Mouse (Mus musculus) erythroblast, adult 5-6 weeks (primary cell): ENCODE results near the gene Eps8l1. TPM values are rescaled to one million over a fixed set of nuclear protein-coding genes. Genes with fewer than 3 reads are reported as not detected.

ENCODE experiments used
- ATAC-seq: replicated peaks from 2 replicates; pipeline ENCODE4 v1.8.0; 2016; ENCODE audit warnings: moderate number of reproducible peaks, mild to moderate bottlenecking, moderate TSS enrichment, inconsistent platforms; ENCODE audit not compliant: poor library complexity, low FRiP score, severe bottlenecking
- total RNA-seq, 2 experiments: library from RNA; stranded (forward) in 1 of 2; stranded (reverse) in 1 of 2; fragments of 150-400 nt in 1 of 2; fragments of 200-764, 138-1000 nt in 1 of 2; gene quantifications; 2 replicates each; pipeline versions ENCODE4 v1.2.3 to v1.2.4; 2015 to 2017; ENCODE audit warnings: low replicate concordance in 2 of 2

The Eps8l1 gene
- total RNA-seq, 2 experiments from 2014 or later = 19.4 to 36.6 TPM

DNA sequence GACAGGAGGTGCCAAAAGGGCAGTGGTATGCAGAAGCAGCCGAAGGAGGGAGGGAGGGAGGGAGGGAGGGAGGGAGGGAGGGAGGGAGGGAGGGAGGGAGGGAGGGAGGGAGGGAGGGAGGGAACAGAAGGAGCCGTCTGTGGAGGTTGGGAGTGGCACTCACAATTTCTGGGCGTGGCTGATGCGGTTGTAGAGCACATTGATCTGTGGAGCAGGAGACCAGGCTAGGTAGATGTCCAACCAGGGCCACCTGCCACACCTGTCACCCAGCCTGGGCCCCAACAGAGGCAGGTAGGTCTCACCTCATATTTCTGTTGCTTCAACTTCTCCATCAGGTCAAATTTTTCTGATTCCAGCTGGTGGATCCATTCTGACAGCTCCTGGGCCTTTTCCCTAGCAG lies 46.7 kb downstream of the Eps8l1 start:
- ATAC-seq = no peak

DNA sequence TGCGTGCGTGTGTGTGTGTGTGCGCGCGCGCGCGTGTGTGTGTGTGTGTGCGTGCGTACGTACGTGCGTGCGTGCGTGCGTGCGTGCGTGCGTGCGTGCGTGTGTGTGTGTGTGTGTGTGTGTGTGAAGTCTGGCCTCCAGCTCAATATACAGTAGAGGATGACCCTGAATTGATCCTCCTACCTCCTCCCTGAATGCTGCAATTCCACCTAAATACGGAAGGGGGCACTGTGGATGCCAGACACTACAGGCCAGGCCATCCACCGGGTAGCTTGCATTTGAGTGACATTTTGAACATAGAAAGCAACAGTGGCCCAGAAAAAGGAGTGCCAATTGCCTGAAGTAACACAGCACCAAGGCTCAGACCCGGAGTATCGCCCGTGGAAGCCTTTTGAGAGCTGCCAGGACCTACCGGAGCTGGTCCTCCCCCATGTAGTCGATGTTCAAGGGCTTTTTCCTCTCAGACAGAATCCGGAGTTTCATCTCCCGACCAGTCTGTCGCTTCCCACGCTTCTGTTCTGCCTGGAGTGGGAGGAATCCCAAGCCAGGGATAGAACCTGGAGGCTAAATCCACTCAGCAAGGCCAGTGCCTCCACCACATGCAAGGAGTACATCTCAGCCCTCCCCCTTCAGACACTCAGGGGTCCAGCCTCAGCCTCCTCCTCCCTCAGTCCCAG lies 47.7 kb downstream of the Eps8l1 start:
- ATAC-seq = no peak

DNA sequence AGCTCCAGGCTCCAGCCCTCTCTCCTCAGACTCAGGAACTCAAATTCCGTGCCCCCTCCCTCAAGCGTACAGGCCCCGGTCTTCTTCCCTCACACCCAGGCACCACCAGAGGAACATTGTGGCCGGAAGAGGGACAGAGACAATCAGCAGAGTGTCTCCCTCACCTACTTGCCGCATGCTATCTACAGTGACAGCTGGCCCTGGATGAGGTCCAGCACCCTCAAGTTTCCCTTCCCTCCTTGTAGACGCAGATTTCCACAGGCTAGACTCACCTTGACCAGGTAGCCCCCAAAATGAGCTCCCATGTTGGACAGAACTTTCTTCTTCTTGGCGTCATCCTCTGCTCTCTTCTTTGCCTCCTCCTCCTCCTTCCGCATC lies 48.3 kb downstream of the Eps8l1 start:
- ATAC-seq = no peak

DNA sequence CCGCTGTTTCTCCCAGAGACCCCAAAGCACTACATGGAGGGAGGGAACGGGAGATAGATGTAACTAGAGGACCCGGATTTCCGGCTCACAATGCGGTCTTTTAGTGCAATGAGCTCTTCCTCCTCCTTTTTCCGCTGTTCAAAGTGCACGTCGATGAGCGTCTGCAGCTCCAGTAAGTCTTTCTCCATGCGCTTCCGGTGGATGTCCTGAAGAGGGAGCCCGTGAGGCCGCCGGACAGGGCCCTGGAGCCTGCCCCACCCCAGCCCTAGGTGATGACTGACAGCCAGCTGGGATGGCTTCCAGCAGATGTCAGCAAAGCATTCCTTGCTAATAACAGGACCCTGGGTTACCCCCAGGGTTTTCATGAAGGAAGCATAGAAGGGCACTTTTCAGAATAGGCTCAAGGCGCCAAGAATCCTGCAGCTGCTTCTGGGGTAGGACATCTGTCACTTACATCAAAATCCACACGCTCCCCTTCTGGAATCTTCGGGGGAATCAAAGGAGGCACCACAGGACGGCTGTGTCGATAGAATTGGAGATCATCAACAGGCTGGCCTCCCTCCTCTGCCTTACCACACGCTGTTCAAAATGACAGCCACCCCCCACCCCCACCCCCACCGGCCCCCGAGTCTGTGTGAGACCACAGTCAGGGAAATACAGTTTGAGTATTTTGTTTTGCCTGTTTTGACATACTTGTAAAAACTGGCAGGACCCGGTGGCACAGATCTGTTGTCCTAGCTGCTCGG lies 49.6 kb downstream of the Eps8l1 start:
- peak; percentile 86 for ATAC-seq

DNA sequence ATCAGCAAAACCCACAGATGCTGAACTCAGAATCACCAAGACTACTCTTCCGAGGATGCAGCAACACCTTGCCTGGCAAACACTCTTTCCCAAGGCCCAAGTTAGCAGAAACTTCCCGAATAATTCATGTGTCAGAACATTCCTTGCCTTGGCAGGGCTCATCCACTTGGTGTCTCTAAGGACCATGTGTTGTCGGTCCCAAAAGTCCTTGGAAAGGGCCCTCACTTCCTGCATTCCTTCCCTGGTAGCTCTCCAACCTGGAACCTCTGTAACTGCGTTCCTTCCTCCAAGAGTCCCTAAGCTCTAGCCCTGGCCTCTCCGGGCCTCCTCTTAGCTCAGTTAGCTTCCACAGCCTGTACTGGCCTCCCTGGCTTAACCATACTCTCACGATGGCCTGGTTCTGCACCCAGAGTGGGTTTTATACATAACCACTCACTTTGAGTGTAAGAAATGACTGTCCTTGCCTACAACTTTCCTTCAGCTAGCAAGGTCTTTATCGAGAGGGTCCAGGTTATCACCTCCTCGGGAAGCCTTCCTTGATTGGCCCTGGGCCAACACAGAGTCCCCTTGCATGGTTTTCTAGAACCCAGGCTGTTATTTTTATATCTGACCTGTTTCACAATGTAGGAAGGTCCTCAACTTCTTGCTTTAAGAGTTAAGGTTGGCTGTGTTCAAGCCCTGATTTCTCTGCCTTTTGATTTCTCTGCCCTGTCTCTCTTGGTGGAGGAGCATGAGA lies 51.2 kb downstream of the Eps8l1 start:
- no peak for ATAC-seq

DNA sequence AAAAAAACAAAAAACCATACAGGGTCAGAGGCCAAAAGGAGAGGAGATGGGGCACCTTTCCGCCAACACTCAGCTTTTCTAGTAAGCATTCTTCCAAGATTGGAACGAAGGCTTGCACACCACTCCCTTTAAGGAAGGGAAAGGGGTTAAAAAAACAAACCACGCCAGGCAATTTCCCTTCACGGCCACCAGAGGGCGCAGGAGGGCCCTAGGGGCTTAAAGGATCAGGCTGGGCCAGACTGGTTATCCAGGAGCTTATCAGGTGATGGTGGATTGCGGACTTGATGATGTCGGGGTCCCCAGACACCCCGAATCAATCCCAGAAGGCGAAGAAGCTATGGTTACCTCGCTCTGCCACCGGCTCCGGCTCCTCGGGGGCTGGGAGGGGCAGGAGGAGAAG lies 52.8 kb downstream of the Eps8l1 start:
- peak; percentile 67; the same call in 1 of the 2 replicates for ATAC-seq

DNA sequence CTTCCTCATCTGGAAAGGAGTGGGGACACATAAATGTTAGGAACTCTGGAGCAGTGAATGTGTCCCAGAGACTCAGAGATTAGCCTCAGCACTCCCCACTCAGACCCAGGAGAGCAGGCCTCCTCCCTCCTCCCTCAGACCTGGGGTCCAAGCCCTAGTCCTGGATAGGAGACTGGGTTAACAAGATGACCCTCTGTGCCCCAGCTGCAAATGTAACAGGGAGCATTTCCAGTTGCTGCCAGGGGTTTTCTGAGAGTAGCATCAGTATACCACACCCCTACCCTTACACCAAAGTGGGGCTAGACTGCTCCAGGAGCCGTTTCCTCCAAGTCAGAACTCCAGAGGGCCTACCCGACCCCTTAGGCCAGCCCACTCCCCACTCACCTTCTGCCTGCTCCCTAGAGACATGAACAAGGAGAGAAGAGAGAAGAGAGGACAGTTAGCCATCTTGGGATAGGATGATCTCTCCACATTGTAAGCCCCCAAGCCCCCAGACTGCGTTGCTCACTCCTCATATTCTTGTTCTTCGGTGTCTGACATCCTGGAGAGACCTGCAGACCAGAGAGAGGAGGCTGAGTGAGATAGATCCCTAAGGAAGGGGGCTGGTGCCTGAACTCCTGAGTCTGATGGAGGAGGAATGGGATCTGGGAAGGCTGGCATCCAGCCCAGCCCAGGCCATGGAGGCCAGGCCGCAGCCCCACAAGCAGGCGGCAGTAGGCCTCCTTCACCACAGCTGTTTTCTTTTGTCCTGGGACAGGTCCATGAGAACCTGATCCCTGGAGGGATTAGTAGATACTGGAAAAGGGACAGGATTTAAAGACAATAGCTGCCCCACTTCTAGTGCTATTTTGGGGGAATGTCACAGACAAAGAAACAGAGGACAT lies 53.6 kb downstream of the Eps8l1 start:
- ATAC-seq = no peak

DNA sequence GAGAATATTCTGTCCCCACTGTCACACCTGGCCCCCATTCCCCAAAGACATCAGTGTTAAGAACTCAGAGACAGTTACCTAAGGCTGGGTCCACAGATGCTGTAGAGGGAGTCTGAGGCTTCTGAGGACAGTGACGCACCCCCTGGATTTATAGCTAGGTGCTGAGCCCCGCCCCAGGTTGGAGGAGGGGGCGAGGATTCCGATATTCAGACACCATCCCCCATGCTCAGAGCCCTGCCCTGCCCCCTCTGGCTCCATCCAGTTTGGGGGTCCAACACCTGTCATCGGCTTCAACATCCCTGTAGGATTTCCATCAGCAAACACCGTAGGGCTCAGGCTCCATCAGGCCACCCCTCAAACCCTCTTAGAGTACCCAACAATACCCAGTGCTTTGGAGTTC lies 55.4 kb downstream of the Eps8l1 start:
- no peak for ATAC-seq

DNA sequence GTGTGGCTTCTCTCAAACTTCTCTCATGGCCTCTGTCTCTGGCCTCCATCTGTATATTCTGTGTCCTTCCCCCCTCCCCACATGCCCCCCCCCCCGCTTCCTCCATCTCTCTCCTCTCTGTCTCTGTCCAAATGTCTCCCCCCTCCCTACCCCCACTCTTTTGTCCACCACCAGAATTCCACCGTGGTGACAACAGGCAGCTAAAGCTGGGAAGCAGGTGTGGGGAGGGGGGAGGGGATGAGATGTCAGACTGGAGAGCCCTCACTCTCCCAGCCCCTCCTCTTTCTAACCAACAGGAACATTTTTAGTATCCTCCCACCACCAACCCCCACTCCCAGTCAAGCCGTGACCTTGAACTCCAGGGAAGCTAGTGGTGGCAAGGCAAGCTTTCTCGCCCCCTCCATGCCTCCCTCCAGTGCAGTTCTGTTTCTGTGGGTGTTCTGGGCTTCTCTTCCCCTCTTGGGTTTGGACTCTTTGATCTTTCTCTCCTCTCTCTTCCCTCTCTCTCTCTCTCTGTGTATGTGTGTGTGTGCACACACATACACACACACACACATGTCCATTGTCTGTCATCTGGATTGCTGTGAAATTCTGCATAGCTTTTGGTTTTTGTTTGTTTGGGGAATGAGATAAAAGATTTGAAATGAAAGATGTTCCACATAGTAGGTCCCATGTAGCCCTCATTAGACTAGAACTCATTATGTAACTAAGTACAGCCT lies 56.0 kb downstream of the Eps8l1 start, which contains the start of gene Tnnt1:
Gene Tnnt1 (minus strand): TSS at position 51 of the 719 bp plus-strand sequence.
- no peak for ATAC-seq

DNA sequence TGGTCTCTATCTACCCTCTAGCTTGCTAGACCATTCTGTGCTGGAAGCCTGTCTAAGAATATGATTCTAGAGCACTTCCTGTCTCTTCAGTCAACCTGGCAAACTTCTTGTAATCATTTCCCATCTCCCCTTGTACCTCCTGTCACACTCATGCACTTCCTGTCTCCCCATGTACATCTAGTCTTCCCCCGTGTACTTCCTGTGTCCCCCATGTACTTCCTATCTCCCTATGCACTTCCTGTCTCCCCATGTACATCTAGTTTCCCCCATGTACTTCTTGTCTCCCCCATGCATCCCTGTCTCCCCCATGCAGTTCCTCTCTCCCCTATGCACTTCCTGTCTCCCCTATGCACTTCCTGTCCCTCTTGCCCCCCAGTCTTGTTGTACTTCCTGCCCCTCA lies 58.0 kb downstream of the Eps8l1 start:
- ATAC-seq = no peak

DNA sequence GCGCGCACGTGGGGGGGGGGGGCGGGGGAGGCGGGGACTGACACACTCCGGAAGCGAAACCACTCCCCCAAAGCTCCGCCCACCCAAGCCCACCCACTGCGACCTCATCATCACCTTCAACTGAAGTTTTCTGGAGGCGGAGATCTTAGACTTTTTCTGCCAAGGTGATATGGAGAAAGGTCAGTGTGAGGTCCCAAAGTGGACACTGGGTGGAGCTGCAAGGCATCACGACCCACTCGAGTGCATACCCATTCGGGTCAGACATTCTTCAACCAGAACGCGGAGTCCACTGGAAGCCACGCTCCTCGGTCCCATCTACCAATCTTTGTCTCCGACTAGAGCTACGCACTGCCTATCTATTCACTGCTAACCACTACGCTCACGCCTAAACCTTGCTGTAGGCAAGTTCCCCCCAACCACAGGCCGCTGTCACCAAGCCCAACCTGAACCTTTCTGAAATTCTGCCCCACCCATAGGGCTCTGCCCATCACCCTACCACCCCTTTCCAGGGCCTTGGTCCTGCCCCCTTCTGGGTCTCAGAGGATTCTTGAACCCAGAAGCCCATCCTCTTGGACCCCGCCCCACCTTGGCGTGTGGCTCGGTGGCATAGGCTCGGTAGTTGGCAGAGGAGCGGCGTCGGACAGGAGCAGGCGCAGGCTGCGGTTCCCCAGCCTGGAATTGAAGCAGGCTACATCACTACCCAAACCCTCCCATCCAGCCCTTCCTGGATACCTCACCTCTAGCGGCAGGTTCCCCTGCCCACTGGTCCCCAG lies 60.9 kb downstream of the Eps8l1 start:
- ATAC-seq = no peak

DNA sequence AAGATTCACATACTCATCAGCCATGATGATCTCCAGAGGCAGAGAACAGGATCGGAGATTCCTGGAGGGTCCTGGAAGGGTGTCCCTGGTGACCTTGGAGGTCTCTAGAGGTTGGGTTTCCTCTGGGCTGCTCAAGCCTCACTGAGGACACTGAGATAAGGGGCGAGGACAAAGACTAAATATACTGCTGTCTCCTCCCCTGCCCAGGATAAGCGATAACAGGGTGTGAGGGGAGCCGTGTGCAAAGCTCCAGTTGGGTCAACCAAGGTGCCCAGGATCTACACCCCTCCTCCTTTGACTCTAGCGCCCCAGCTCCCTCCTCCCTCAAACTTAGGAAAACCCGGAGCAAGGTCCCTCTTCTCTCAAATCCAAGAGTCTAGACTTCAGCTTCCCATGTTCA lies 61.8 kb downstream of the Eps8l1 start:
- no peak for ATAC-seq

DNA sequence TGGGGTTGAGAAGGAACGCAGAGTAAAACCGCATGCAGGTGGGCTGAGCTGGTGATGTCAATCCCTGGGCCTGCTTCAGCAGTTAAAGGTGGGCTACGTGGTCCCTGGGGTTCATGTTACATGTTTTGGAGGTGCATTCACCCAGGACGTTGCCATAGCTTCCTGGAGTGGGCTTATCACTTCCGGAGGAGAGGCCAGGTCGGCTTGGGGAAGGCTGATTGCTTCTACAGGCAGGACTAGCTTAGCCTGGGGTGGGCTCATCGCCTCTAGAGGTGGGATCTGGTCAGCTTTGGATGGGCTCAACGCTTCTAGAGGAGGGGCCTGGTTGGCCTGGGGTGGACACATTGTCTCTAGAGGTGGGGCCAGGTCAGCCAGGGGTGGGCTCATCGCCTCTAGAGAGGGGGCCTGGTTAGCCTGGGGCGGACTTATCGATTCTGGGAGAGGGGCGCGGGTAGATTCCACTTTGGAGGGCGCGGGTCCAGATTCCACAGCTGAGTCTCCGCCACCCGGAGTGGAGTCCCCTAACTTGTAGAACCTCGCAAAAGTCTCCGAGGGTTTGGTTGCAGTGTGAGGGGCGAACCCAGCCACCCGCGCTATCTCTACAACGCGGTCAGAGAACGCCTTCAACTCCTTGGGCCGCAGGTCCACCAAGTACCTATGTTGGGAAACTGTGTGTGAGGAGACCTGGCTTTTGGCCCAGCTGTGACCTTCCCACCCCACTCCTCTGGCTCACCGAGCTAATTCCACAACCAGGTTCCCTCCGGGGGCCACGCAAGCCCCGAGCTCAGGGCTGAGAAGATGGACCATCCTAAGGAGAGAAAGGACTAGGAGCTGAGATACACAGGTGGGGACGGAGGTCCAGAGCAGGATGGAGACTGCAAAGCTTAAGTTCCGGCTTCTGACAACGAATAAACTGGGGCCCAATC lies 63.0 kb downstream of the Eps8l1 start:
- ATAC-seq = no peak

DNA sequence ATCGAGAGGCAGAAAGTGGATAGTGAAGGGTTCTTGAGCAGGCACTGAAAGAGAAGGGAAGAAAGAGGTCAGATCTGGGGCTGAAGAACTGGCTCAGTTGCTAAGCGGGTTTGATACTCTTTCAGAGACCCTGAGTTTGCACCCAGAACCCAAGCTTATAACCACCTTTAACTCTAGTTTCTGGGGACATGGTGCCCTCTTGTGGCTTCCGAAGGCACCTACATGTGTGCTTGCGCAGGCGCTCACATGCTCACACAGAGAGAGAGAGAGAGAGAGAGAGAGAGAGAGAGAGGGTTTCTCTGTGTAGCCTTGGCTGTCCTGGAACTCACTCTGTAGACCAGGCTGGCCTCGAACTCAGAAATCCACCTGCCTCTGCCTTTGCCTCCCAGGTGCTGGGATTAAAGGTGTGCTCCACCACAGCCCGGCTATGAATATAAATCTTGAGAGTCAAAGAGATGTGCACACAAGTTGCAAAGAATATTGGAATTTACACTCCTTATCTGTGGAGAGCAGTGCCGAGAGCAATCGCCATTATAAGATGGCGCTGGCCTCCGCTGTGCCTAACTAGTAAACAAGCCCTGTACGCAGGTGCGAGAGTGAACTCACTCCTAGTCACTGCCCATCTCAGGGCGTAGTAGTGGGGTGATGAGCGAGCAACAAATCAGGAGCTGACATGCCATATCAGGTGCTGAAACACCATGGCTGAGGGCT lies 63.9 kb downstream of the Eps8l1 start, which contains the start of gene Tnni3:
Gene Tnni3 (minus strand): TSS at position 18 of the 711 bp plus-strand sequence.
- ATAC-seq = peak; percentile 74; the same call in 1 of the 2 replicates

DNA sequence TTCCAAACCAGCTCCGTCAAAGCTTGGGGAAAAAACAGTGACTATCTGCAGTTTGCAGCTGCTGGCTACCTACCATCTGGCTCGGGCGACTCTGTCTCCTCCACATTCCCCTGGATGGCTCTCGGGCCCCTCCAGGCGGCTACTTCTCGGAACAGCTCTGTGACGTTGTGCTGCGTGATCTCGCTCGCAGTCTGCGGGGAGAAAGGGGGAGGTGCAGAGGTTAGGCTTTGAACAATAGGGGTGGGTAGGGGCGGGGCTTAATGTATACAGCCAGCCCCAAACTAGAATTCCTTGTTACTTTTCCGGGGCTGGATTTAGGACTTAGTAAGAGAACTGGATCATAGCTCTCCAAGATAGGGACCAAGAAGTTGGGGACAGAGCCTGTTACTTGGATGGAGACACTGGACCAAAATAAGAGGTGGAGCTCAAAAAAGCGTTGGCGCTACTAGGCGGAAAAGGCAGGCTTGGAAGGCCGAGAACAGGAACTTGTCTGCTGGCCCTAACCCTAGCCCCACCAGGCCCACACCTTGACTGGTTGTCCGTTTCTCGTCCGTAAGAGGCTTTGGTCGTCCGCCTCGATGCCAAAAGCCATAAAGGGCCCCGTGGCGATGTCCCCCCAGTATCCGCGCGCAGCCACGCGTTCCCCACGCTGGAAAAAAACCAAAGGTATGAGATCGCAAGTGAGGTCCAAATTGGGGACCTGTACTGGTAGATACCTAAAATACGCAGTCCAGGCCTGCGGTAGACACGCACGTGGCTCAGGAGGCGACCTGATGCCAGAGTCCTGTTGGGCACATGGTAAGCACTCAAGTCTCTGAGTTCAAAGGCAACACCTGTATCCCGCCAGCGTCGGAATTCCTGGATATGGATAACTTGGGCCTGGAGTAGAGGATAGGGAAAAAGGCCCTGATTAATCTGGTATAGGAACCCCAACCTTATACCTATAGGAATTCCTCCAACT lies 66.1 kb downstream of the Eps8l1 start:
- peak; percentile 82 for ATAC-seq

DNA sequence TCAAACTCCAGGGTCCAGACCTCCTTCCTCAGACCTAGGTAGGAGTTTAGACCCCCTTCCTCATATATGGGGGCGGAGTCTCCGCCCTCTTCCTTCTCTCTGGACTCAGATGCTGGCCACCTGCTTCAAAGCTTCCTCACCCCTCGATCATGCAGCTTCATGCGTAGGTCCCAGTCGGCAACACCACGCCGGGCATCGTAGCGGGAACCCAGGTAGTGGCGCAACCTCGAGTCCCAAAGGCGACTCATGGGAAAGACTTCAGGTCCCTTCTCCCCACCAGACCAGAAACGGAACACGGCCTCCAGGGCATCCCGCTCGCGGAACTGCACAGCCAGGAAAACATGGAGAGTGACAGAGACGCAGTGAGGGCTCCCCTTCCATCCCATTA lies 66.8 kb downstream of the Eps8l1 start:
- ATAC-seq = no peak
